Mouse (Mus musculus) testis, adult 2 months (tissue): ENCODE measurements around the gene Tctn1.

Source experiments
- CTCF ChIP-seq: fragments of 200-500 bp; IDR thresholded peaks from 2 replicates; pipeline ENCODE4 v1.5.1; 2012; ENCODE audit warnings: low read depth, mild to moderate bottlenecking, inconsistent platforms, low read length, moderate library complexity; ENCODE audit not compliant: control insufficient read depth, insufficient read depth, insufficient replicate concordance
- POLR2A ChIP-seq: fragments of 200-500 bp; IDR thresholded peaks from 2 replicates; pipeline ENCODE4 v1.6.1; 2012; ENCODE audit warnings: low read depth, mild to moderate bottlenecking, inconsistent platforms, low read length, moderate library complexity; ENCODE audit not compliant: control insufficient read depth

- TF ChIP-seq POLR2A (no peak), CTCF (no peak)
Observed at GRCm38 (mm10) chr5:122291553-122292339, 27.5 kb upstream of the Tctn1 start.
